Mouse (Mus musculus) liver, embryonic 15.5 days (tissue): ENCODE measurements around the gene Macf1. TPM values are rescaled to one million over a fixed set of nuclear protein-coding genes. Genes with fewer than 3 reads are reported as not detected.
"Not testable (repeated sequence)": the region's sequence is repeated elsewhere in the genome, so short reads cannot be mapped to it uniquely, and the experiment has no call there.

ENCODE experiments used
- ATAC-seq: fragments of 200-750 bp; cut with Nextera tagmentation; 2 replicates; pipeline ENCODE4 v1.8.0; 2017; ENCODE audit warnings: moderate number of reproducible peaks, mild to moderate bottlenecking, moderate library complexity; ENCODE audit not compliant: insufficient read depth
- H3K27ac ChIP-seq: fragments of 300-500 bp; sonication (generic); replicated peaks from 2 replicates; pipeline ENCODE4 v1.5.1; 2015; ENCODE audit warnings: mild to moderate bottlenecking, inconsistent platforms
- H3K27me3 ChIP-seq: fragments of 300-500 bp; sonication (generic); 2 replicates; pipeline ENCODE4 v1.6.1; 2015; ENCODE audit warnings: mild to moderate bottlenecking, inconsistent platforms
- H3K36me3 ChIP-seq: fragments of 300-500 bp; sonication (generic); replicated peaks from 2 replicates; pipeline ENCODE4 v1.6.1; 2015; ENCODE audit warnings: moderate library complexity, mild to moderate bottlenecking, inconsistent platforms
- H3K4me1 ChIP-seq: fragments of 300-500 bp; sonication (generic); replicated peaks from 2 replicates; pipeline ENCODE4 v1.6.1; 2015; ENCODE audit warnings: inconsistent platforms
- H3K4me2 ChIP-seq: fragments of 300-500 bp; sonication (generic); 2 replicates; pipeline ENCODE4 v1.6.1; 2015; ENCODE audit warnings: moderate library complexity, mild to moderate bottlenecking, inconsistent platforms
- H3K4me3 ChIP-seq: fragments of 300-500 bp; sonication (generic); replicated peaks from 2 replicates; pipeline ENCODE4 v1.5.1; 2015; ENCODE audit warnings: mild to moderate bottlenecking, inconsistent platforms
- H3K9ac ChIP-seq: fragments of 300-500 bp; sonication (generic); 2 replicates; pipeline ENCODE4 v1.6.1; 2015; ENCODE audit warnings: moderate library complexity, mild to moderate bottlenecking, inconsistent platforms
- H3K9me3 ChIP-seq: fragments of 300-500 bp; sonication (generic); replicated peaks from 2 replicates; pipeline ENCODE4 v1.6.1; 2016; ENCODE audit warnings: inconsistent platforms
- WGBS: fragments of 180-500 bp; shearing (Covaris S2); methylation state at CpG from one replicate; pipeline ENCODE4 v1.1.7; 2015; ENCODE audit warnings: mixed read lengths; ENCODE audit not compliant: insufficient replicate concordance; 5-methylcytosine and 5-hydroxymethylcytosine counted together
- polyA plus RNA-seq: library from polyadenylated mRNA; unstranded; fragments of >200 nt; fragmentation: Nextera tagmentation; extraction: Ambion mirVana; gene quantifications from 2 replicates; pipeline ENCODE4 v1.2.1, GENCODE M21; 2015

Macf1 gene
- polyA plus RNA-seq, 1 experiment from 2014 or later: 8.4 TPM

- Histone ChIP-seq H3K27me3 (peaks cover 57% of the 10 kb centered on the region), H3K4me3 (peak within 1 kb of the TSS; percentile 62), H3K4me1 (peaks cover 18% of the 10 kb centered on the region), H3K4me2 (peak within 1 kb of the TSS; percentile 88), H3K36me3 (no peaks in the 10 kb centered on the region), H3K9me3 (no peaks in the 10 kb centered on the region), H3K27ac (no peak within 1 kb of the TSS), H3K9ac (peak within 1 kb of the TSS; percentile 35; the same call in 1 of the 2 replicates)
- WGBS: under 1% methylated on average over 65 of the region's 65 CpGs
- ATAC-seq: peak; percentile 75
Measured at GRCm38 (mm10) chr4:123342642-123343470, 341.3 kb downstream of the Macf1 start, which contains the start of gene Bmp8a. Bmp8a (minus strand) TSS chr4:123343252.

DNA sequence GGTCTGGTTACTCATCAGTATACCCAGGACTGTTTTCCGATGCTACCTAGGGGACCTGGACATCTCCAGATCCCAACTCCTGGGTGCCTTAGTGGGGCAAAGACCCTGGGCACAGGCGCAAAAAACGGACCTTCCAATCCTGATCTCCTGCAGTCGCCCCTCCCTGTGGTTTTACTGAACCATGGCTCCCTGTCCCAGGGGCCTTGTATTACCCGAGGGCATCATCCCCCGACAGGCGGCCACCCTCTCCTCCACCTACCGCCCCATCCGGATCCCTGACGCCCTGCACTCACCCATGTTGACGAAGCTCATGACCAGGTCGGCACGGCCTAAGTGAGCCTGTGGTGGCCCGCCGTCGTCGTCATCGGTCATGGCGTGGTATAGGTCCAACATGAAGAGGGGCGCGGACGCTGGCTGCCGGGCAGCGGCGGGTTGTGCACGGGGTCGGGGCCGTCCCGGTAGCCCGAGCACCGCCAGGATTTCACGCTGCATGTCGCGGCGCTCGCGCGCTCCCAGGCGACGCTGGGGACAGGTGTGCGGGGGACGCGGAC is 342.0 kb downstream of the Macf1 start:
- H3K4me3 ChIP-seq: peak overlapping the region; percentile 62
- no peak overlapping the region for H3K27ac ChIP-seq
- H3K4me2 ChIP-seq: peak overlapping the region; percentile 88
- H3K9me3 ChIP-seq: no peaks in the 10 kb centered on the region
- 0 out of 2 replicates have a peak overlapping the region, but pooled peaks have one; percentile 35 for H3K9ac ChIP-seq
- no peaks in the 10 kb centered on the region for H3K36me3 ChIP-seq
- 4% methylated on average over 43 of the region's 43 CpGs for WGBS
- H3K4me1 ChIP-seq: peaks cover 18% of the 10 kb centered on the region
- peaks cover 57% of the 10 kb centered on the region for H3K27me3 ChIP-seq
- ATAC-seq: no peak

- WGBS: 43% methylated on average over 5 of the region's 5 CpGs
- no peaks in the 10 kb centered on the region for H3K36me3 ChIP-seq
- H3K4me2 ChIP-seq: no peak overlapping the region
- no peak for ATAC-seq
- H3K27ac ChIP-seq: no peak overlapping the region
- H3K9me3 ChIP-seq: no peaks in the 10 kb centered on the region
- H3K27me3 ChIP-seq: peaks cover 57% of the 10 kb centered on the region
- H3K4me1 ChIP-seq: peaks cover 18% of the 10 kb centered on the region
- H3K4me3 ChIP-seq: no peak overlapping the region
- no peak overlapping the region for H3K9ac ChIP-seq
Measured at GRCm38 (mm10) chr4:123340232-123340631, 343.9 kb downstream of the Macf1 start.

DNA sequence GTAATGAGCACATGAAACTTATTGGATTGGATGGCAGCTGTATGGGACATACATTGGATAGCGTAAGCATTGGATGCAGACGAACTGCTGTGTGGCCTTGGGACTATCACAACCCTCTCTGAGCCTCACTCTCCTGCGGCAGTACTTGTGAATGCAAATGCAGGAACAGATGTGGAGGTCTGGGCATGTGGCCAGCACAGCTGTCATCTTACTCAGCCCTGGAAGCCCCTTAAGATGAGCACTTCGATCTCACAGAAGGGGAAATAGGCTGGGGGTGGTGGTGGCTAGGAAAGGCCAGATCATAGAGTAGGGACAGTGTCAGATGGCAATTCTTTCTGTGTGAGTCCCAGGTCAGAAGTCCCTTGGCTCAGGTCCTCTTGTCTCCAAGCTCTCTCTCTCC is 346.5 kb downstream of the Macf1 start:
- 59% methylated on average over 4 of the region's 4 CpGs for WGBS
- H3K4me3 ChIP-seq: no peak overlapping the region
- no peak overlapping the region for H3K4me2 ChIP-seq
- H3K27me3 ChIP-seq: peaks cover 32% of the 10 kb centered on the region
- H3K9me3 ChIP-seq: no peaks in the 10 kb centered on the region
- peaks cover 9% of the 10 kb centered on the region for H3K4me1 ChIP-seq
- H3K36me3 ChIP-seq: no peaks in the 10 kb centered on the region
- no peak overlapping the region for H3K9ac ChIP-seq
- H3K27ac ChIP-seq: no peak overlapping the region
- no peak for ATAC-seq

- Histone ChIP-seq H3K4me2 (no peak overlapping the region), H3K27me3 (peaks cover 15% of the 10 kb centered on the region), H3K9ac (no peak overlapping the region), H3K4me1 (no peaks in the 10 kb centered on the region), H3K36me3 (no peaks in the 10 kb centered on the region), H3K27ac (no peak overlapping the region), H3K4me3 (no peak overlapping the region), H3K9me3 (no peaks in the 10 kb centered on the region)
- WGBS: 58% methylated on average over 14 of the region's 14 CpGs
- ATAC-seq: no peak
Measured at GRCm38 (mm10) chr4:123335796-123336585, 348.2 kb downstream of the Macf1 start.

- H3K36me3 ChIP-seq, H3K9ac ChIP-seq, H3K27ac ChIP-seq, H3K4me1 ChIP-seq, H3K9me3 ChIP-seq, H3K4me3 ChIP-seq, ATAC-seq, H3K4me2 ChIP-seq, H3K27me3 ChIP-seq: not testable (repeated sequence)
- WGBS: 79% methylated on average over 10 of the region's 10 CpGs
Measured at GRCm38 (mm10) chr4:123335244-123335643, 348.9 kb downstream of the Macf1 start.

DNA sequence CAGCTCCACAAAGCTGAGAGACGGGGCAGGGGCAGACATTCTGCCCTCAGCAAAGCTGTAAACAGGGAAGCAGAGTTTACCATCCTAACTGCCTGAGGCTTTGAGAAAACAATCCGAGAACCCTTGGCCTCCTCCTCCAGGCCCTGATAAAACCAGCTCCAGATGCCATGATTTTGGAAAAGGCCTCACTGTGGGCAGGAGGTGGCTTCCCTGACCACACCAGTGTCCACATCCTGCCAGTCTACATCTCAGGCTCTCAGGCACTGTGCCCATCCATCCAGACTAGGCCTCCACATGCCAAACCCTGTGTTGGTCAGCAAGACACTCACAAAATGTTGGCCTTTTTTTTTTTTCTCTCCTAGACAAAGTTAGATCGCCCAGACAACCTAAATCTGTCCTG is 350.0 kb downstream of the Macf1 start:
- Histone ChIP-seq H3K9me3 (no peaks in the 10 kb centered on the region), H3K36me3 (no peaks in the 10 kb centered on the region), H3K4me3 (no peak overlapping the region), H3K9ac (no peak overlapping the region), H3K4me2 (no peak overlapping the region), H3K27ac (no peak overlapping the region), H3K4me1 (no peaks in the 10 kb centered on the region), H3K27me3 (peaks cover 4% of the 10 kb centered on the region; the same call in 1 of the 2 replicates)
- no peak for ATAC-seq
- whole genome bisulfite sequencing: 57% methylated on average over 3 of the region's 3 CpGs

- Histone ChIP-seq H3K9ac (no peak overlapping the region), H3K9me3 (no peaks in the 10 kb centered on the region), H3K27ac (no peak overlapping the region), H3K4me3 (no peak overlapping the region), H3K36me3 (no peaks in the 10 kb centered on the region), H3K4me2 (no peak overlapping the region), H3K4me1 (no peaks in the 10 kb centered on the region), H3K27me3 (no peaks in the 10 kb centered on the region)
- no peak for ATAC-seq
- WGBS: 77% methylated on average over 4 of the region's 4 CpGs
Measured at GRCm38 (mm10) chr4:123333151-123333550, 351.0 kb downstream of the Macf1 start.

DNA sequence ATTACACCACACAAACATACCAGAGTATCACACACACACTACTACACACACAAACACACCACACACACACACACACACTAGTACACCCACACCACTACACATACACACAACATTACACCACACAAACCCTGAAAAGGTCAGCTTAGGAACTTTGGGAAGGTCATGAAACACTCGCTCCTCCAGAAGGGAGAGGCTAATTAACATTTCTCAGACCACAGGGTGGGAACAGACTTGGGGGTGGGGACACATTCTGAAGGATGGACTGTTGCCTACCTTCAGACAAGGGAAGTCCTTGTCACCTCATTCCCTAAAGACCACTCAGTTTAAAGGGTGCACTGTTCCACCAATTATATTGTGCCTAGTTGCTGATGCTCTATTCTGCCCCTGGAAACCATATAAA is 352.2 kb downstream of the Macf1 start:
- H3K4me1 ChIP-seq, H3K9ac ChIP-seq, H3K4me2 ChIP-seq, H3K4me3 ChIP-seq, H3K27ac ChIP-seq, H3K9me3 ChIP-seq, H3K36me3 ChIP-seq, ATAC-seq, H3K27me3 ChIP-seq: not testable (repeated sequence)
- 78% methylated on average over 1 of the region's 1 CpGs for WGBS

GRCm38 (mm10) chr4:123331326-123331725 is 352.8 kb downstream of the Macf1 start:
- Histone ChIP-seq H3K27ac (no peak overlapping the region), H3K4me3 (no peak overlapping the region), H3K4me1 (no peaks in the 10 kb centered on the region), H3K4me2 (no peak overlapping the region), H3K27me3 (no peaks in the 10 kb centered on the region), H3K9me3 (no peaks in the 10 kb centered on the region), H3K36me3 (no peaks in the 10 kb centered on the region), H3K9ac (no peak overlapping the region)
- 66% methylated on average over 4 of the region's 5 CpGs for WGBS
- no peak for ATAC-seq

- no peak overlapping the region for H3K9ac ChIP-seq
- 57% methylated on average over 6 of the region's 6 CpGs for WGBS
- H3K4me1 ChIP-seq: no peaks in the 10 kb centered on the region
- H3K36me3 ChIP-seq: no peaks in the 10 kb centered on the region
- no peaks in the 10 kb centered on the region for H3K9me3 ChIP-seq
- peaks cover 10% of the 10 kb centered on the region for H3K27me3 ChIP-seq
- H3K4me3 ChIP-seq: no peak overlapping the region
- no peak for ATAC-seq
- H3K4me2 ChIP-seq: no peak overlapping the region
- no peak overlapping the region for H3K27ac ChIP-seq
Measured at GRCm38 (mm10) chr4:123328946-123329345, 355.2 kb downstream of the Macf1 start.
